Mouse (Mus musculus) forebrain, embryonic 12.5 days (tissue): ENCODE results near the gene Sez6l. TPM values are rescaled to one million over a fixed set of nuclear protein-coding genes. Genes with fewer than 3 reads are reported as not detected.

Source experiments
- ATAC-seq: fragments of 200-750 bp; cut with Nextera tagmentation; 2 replicates; pipeline ENCODE4 v1.8.0; 2017; ENCODE audit warnings: moderate TSS enrichment; ENCODE audit not compliant: low FRiP score
- H3K27ac ChIP-seq: fragments of 300-500 bp; sonication (generic); 2 replicates; pipeline ENCODE4 v1.5.1; 2016; ENCODE audit warnings: mild to moderate bottlenecking
- H3K27me3 ChIP-seq: fragments of 300-500 bp; sonication (generic); 2 replicates; pipeline ENCODE4 v1.6.1; 2016; ENCODE audit warnings: mild to moderate bottlenecking
- H3K36me3 ChIP-seq: fragments of 300-500 bp; sonication (generic); replicated peaks from 2 replicates; pipeline ENCODE4 v1.6.1; 2016; ENCODE audit warnings: mild to moderate bottlenecking
- H3K4me1 ChIP-seq: fragments of 300-500 bp; sonication (generic); 2 replicates; pipeline ENCODE4 v1.6.1; 2016
- H3K4me2 ChIP-seq: fragments of 300-500 bp; sonication (generic); 2 replicates; pipeline ENCODE4 v1.6.1; 2016; ENCODE audit warnings: mild to moderate bottlenecking, moderate library complexity
- H3K4me3 ChIP-seq: fragments of 300-500 bp; sonication (generic); replicated peaks from 2 replicates; pipeline ENCODE4 v1.5.1; 2016; ENCODE audit warnings: mild to moderate bottlenecking
- H3K9ac ChIP-seq: fragments of 300-500 bp; sonication (generic); 2 replicates; pipeline ENCODE4 v1.6.1; 2016; ENCODE audit warnings: mild to moderate bottlenecking
- H3K9me3 ChIP-seq: fragments of 300-500 bp; sonication (generic); 2 replicates; pipeline ENCODE4 v1.6.1; 2016
- WGBS: fragments of 180-500 bp; shearing (Covaris S2); methylation state at CpG from one replicate; pipeline ENCODE4 v1.1.7; 2016; 5-methylcytosine and 5-hydroxymethylcytosine counted together
- polyA plus RNA-seq: library from polyadenylated mRNA; unstranded; fragments of >200 nt; fragmentation: Nextera tagmentation; extraction: Ambion mirVana; gene quantifications from 2 replicates; pipeline ENCODE4 v1.2.1, GENCODE M21; 2016

The Sez6l gene
- polyA plus RNA-seq, 1 experiment from 2014 or later: 13.4 TPM

GRCm38 (mm10) chr5:112369326-112369725 lies 207.7 kb downstream of the Sez6l start:
- no peak overlapping the region for H3K4me2 ChIP-seq
- H3K4me1 ChIP-seq: peaks cover 36% of the 10 kb centered on the region
- H3K4me3 ChIP-seq: no peak overlapping the region
- 87% methylated on average over 13 of the region's 13 CpGs for WGBS
- peak overlapping the region; percentile 7; the same call in 1 of the 2 replicates for H3K9ac ChIP-seq
- H3K27ac ChIP-seq: no peak overlapping the region
- no peaks in the 10 kb centered on the region for H3K27me3 ChIP-seq
- H3K36me3 ChIP-seq: peaks cover 71% of the 10 kb centered on the region
- no peak for ATAC-seq
- H3K9me3 ChIP-seq: no peaks in the 10 kb centered on the region

Other genes starting within 250 kb of the Sez6l start
- gene Srrd, start 234.1 kb downstream of the Sez6l start, polyA plus RNA-seq: 47.3 and 50.0 TPM in 2 replicates
- gene Hps4, start 234.1 kb downstream of the Sez6l start, polyA plus RNA-seq: 36.1 and 37.3 TPM in 2 replicates
- 0.22 and 0.31 TPM in 2 replicates for gene Gm6583, start 221.2 kb downstream of the Sez6l start, polyA plus RNA-seq
- 38.6 and 57.3 TPM in 2 replicates for gene Asphd2, start 182.3 kb downstream of the Sez6l start, polyA plus RNA-seq
- 0.57 and 0.65 TPM in 2 replicates for gene Gm6588, start 127.8 kb downstream of the Sez6l start, polyA plus RNA-seq